33 mouse cellular contexts compared by ENCODE assay signal in genomic region chr5:149402029-149402428, GRCm38 (mm10). TPM values are rescaled to one million over a fixed set of nuclear protein-coding genes. Genes with fewer than 3 reads are reported as not detected.
DNase-seq lines count a peak whose midpoint lies in the region; ATAC-seq and TF ChIP-seq lines count a peak whose summit lies in the region.
"Had no signal": no experiment of that assay in that cellular context is flagged by ENCODE, and none has a peak within 500 bp of the region (broad histone marks: within the 10 kb centered on the region; RNA-seq: fewer than 3 reads in every experiment).

No protein-coding gene starts in this region.

- 72% methylated on average over 10 of the region's 10 CpGs for WGBS in heart, adult 2 months
- 82% methylated on average over 10 of the region's 10 CpGs for WGBS in heart, embryonic 12.5 days
- 33% methylated on average over 10 of the region's 10 CpGs for WGBS in lung, postnatal 0 days
- WGBS in liver, postnatal 0 days (ENCODE audit: insufficient replicate concordance): 80% methylated on average over 10 of the region's 10 CpGs

- no peak overlapping the region for H3K4me3 ChIP-seq in heart, adult 2 months
- no peak overlapping the region for H3K4me3 ChIP-seq in heart, embryonic 12.5 days
- no peak overlapping the region for H3K4me3 ChIP-seq in lung, postnatal 0 days (ENCODE audit: low read depth, low read length)
- H3K4me3 ChIP-seq in liver, postnatal 0 days (ENCODE audit: low read depth, low read length): no peak overlapping the region
- H3K4me3 ChIP-seq: embryonic facial prominence, embryonic 12.5 days; embryonic facial prominence, embryonic 15.5 days; heart, embryonic 15.5 days; hindbrain, embryonic 10.5 days; hindbrain, embryonic 13.5 days had no signal

- H3K9me3 ChIP-seq in heart, embryonic 12.5 days (replicated peaks): peaks cover 21% of the 10 kb centered on the region
- H3K9me3 ChIP-seq in lung, postnatal 0 days (ENCODE audit: low read length): no peaks in the 10 kb centered on the region
- H3K9me3 ChIP-seq in liver, postnatal 0 days (ENCODE audit: low read length): no peaks in the 10 kb centered on the region
- H3K9me3 ChIP-seq: embryonic facial prominence, embryonic 12.5 days; embryonic facial prominence, embryonic 15.5 days; heart, embryonic 15.5 days; hindbrain, embryonic 13.5 days had no signal

- no peak overlapping the region for H3K9ac ChIP-seq in heart, adult 2 months (ENCODE audit: low read depth, low read length)
- no peak overlapping the region for H3K9ac ChIP-seq in heart, embryonic 12.5 days
- H3K9ac ChIP-seq in lung, postnatal 0 days (replicated peaks; ENCODE audit: low read depth): no peak overlapping the region
- H3K9ac ChIP-seq in liver, postnatal 0 days (replicated peaks): no peak overlapping the region
- H3K9ac ChIP-seq: embryonic facial prominence, embryonic 12.5 days; embryonic facial prominence, embryonic 15.5 days; forebrain, postnatal 0 days; heart, embryonic 15.5 days; hindbrain, embryonic 13.5 days had no signal

- no peak for TF ChIP-seq POLR2A in heart, adult 2 months (IDR thresholded peaks at IDR 0.05; ENCODE audit: insufficient read depth, low read depth, low read length)

- no peaks in the 10 kb centered on the region for H3K79me2 ChIP-seq in heart, adult 2 months (replicated peaks; ENCODE audit: control insufficient read depth, insufficient read depth, low read length)

- H3K27me3 ChIP-seq in heart, adult 2 months (ENCODE audit: control insufficient read depth, insufficient read depth, low read length): no peaks in the 10 kb centered on the region
- no peaks in the 10 kb centered on the region for H3K27me3 ChIP-seq in heart, embryonic 12.5 days (replicated peaks)
- no peaks in the 10 kb centered on the region for H3K27me3 ChIP-seq in lung, postnatal 0 days (replicated peaks; ENCODE audit: insufficient read depth, low read length)
- H3K27me3 ChIP-seq in liver, postnatal 0 days (ENCODE audit: insufficient read depth, low read length): no peaks in the 10 kb centered on the region
- H3K27me3 ChIP-seq: CH12.LX; embryonic facial prominence, embryonic 15.5 days; heart, embryonic 15.5 days; hindbrain, embryonic 13.5 days; Patski had no signal

- intact Hi-C loops in heart, adult 2 months (cut with DNase I): no loop called here

- TF ChIP-seq EP300 in heart, adult 2 months (IDR thresholded peaks at IDR 0.05; ENCODE audit: insufficient read depth, low read depth, low read length): no peak
- peak; percentile 53; the same call in 1 of the 2 replicates for TF ChIP-seq EP300 in lung, postnatal 0 days (IDR thresholded peaks at IDR 0.05)
- TF ChIP-seq EP300 in liver, postnatal 0 days (IDR thresholded peaks at IDR 0.05; ENCODE audit: low read depth): no peak

- no peak overlapping the region for H3K4me2 ChIP-seq in heart, embryonic 12.5 days
- H3K4me2 ChIP-seq in lung, postnatal 0 days (replicated peaks; ENCODE audit: low read depth, low read length): no peak overlapping the region
- H3K4me2 ChIP-seq in liver, postnatal 0 days (ENCODE audit: low read depth, low read length): no peak overlapping the region
- H3K4me2 ChIP-seq: embryonic facial prominence, embryonic 12.5 days; embryonic facial prominence, embryonic 15.5 days; heart, embryonic 11.5 days; heart, embryonic 15.5 days; hindbrain, embryonic 13.5 days had no signal

- H3K4me1 ChIP-seq in heart, adult 2 months (ENCODE audit: control insufficient read depth, insufficient read depth, low read length): no peaks in the 10 kb centered on the region; the same call in 1 of the 2 replicates
- 0 out of 2 replicates have a peak, but pooled peaks cover 3% of the 10 kb centered on the region for H3K4me1 ChIP-seq in heart, embryonic 12.5 days (replicated peaks)
- H3K4me1 ChIP-seq in lung, postnatal 0 days (ENCODE audit: insufficient read depth, low read depth, low read length): no peaks in the 10 kb centered on the region
- no peaks in the 10 kb centered on the region for H3K4me1 ChIP-seq in liver, postnatal 0 days (ENCODE audit: insufficient read depth)
- H3K4me1 ChIP-seq: heart, embryonic 15.5 days; hindbrain, embryonic 10.5 days had no signal

- DNase-seq in heart, adult 2 months: no peak
- peak; percentile 48 for DNase-seq in lung, postnatal 0 days (ENCODE audit: low spot score)
- DNase-seq in lung, postnatal 36 days: no peak
- DNase-seq in lung, postnatal 25 days (ENCODE audit: low spot score): peak; percentile 35
- no peak for DNase-seq in liver, postnatal 0 days
- DNase-seq: adrenal gland, postnatal 10 days; adrenal gland, postnatal 36 days; B cell, adult 2 months; cerebellum, adult 11 months; cerebellum, adult 2 months; cerebellum, adult 9-11 months; cerebellum, postnatal 25 days; forebrain, postnatal 0 days; gastrocnemius, postnatal 25 days; heart, postnatal 10 days; heart, postnatal 36 days had no signal

- ATAC-seq in heart, embryonic 12.5 days (ENCODE audit: insufficient number of reproducible peaks, low FRiP score): no peak
- ATAC-seq in lung, postnatal 0 days: peak; percentile 59; the same call in 1 of the 2 replicates
- no peak for ATAC-seq in liver, postnatal 0 days
- ATAC-seq: forebrain, embryonic 14.5 days; forebrain, postnatal 0 days; hindbrain, embryonic 16.5 days; Patski had no signal

- no peaks in the 10 kb centered on the region for H3K36me3 ChIP-seq in heart, adult 2 months (ENCODE audit: control insufficient read depth, insufficient read depth, low read length)
- H3K36me3 ChIP-seq in heart, embryonic 12.5 days: no peaks in the 10 kb centered on the region
- H3K36me3 ChIP-seq in lung, postnatal 0 days (ENCODE audit: insufficient read depth, low read length): no peaks in the 10 kb centered on the region
- no peaks in the 10 kb centered on the region for H3K36me3 ChIP-seq in liver, postnatal 0 days (replicated peaks; ENCODE audit: insufficient read depth, low read length)
- H3K36me3 ChIP-seq: embryonic facial prominence, embryonic 12.5 days; embryonic facial prominence, embryonic 15.5 days; G1E; heart, embryonic 15.5 days; hindbrain, embryonic 10.5 days; hindbrain, embryonic 13.5 days had no signal

- no peak for TF ChIP-seq CTCF in heart, adult 2 months (IDR thresholded peaks at IDR 0.05)
- TF ChIP-seq CTCF in lung, postnatal 0 days (IDR thresholded peaks at IDR 0.05): no peak
- TF ChIP-seq CTCF in liver, postnatal 0 days (IDR thresholded peaks at IDR 0.05; ENCODE audit: low read depth): no peak

- H3K27ac ChIP-seq in heart, adult 2 months: peak overlapping the region; percentile 60; the same call in 1 of the 2 replicates
- no peak overlapping the region for H3K27ac ChIP-seq in heart, embryonic 12.5 days (ENCODE audit: poor library complexity, severe bottlenecking)
- H3K27ac ChIP-seq in lung, postnatal 0 days (ENCODE audit: low read length): no peak overlapping the region
- no peak overlapping the region for H3K27ac ChIP-seq in liver, postnatal 0 days (ENCODE audit: low read depth)
- H3K27ac ChIP-seq: embryonic facial prominence, embryonic 12.5 days; embryonic facial prominence, embryonic 15.5 days; heart, embryonic 15.5 days; hindbrain, embryonic 10.5 days; hindbrain, embryonic 13.5 days had no signal

RNA-seq across cellular contexts. Expression of gene Medag, which starts 9.5 kb away (rescaled TPM):
- total RNA-seq in heart, adult 2 months (2021): 10 to 100 TPM; 12.3 to 12.5 TPM
- 6.7 and 10.9 TPM in 2 replicates for polyA plus RNA-seq in heart, adult 2 months (2012; rRNA removed)
- 1.2 and 1.4 TPM in 2 replicates for polyA plus RNA-seq in heart, embryonic 12.5 days (2016; fragmentation: Nextera tagmentation; extraction: Ambion mirVana)
- polyA plus RNA-seq in lung, postnatal 0 days (2015; fragmentation: Nextera tagmentation; extraction: Ambion mirVana): 2.0 and 2.3 TPM in 2 replicates
- 0.11 and 0.21 TPM in 2 replicates for polyA plus RNA-seq in liver, postnatal 0 days (2015; fragmentation: Nextera tagmentation; extraction: Ambion mirVana)
- total RNA-seq: CH12.LX; common myeloid progenitor, adult 5-6 weeks; granulocyte monocyte progenitor cell, adult 5-6 weeks had no signal
- polyA plus RNA-seq: G1E had no signal

RNA-seq across cellular contexts. Expression of gene Tex26, which starts 37.4 kb away (rescaled TPM):
- not detected for total RNA-seq in heart, adult 2 months (2021)
- not detected in 2 replicates for polyA plus RNA-seq in heart, adult 2 months (2012; rRNA removed)
- polyA plus RNA-seq in heart, embryonic 12.5 days (2016; fragmentation: Nextera tagmentation; extraction: Ambion mirVana): 0.56 and 0.77 TPM in 2 replicates
- 3.0 and 4.9 TPM in 2 replicates for polyA plus RNA-seq in lung, postnatal 0 days (2015; fragmentation: Nextera tagmentation; extraction: Ambion mirVana)
- polyA plus RNA-seq in liver, postnatal 0 days (2015; fragmentation: Nextera tagmentation; extraction: Ambion mirVana): not detected in 2 replicates
- total RNA-seq: adrenal gland, adult 18-20 months; adrenal gland, postnatal 36 days; CH12.LX; common myeloid progenitor, adult 5-6 weeks; gastrocnemius, adult 8-10 months; gastrocnemius, postnatal 25 days; heart, adult 8-10 months; heart, postnatal 10 days; heart, postnatal 36 days had no signal
- polyA plus RNA-seq: G1E had no signal

Comparison
In these comparisons a context has a peak if more than half of its experiments do, and no peak if none do; other contexts are left out.
1. DNase-seq: peak in lung, postnatal 0 days (single experiment) and lung, postnatal 25 days (single experiment); none in heart, adult 2 months (0 of 2), lung, postnatal 36 days (single experiment) and liver, postnatal 0 days (single experiment).